Mouse (Mus musculus) myocyte (in vitro differentiated cells): ENCODE results near the gene Ret. TPM values are rescaled to one million over a fixed set of nuclear protein-coding genes. Genes with fewer than 3 reads are reported as not detected.

ENCODE experiments used
- H3K27me3 ChIP-seq: one replicate; pipeline ENCODE4 v1.6.1; 2011; ENCODE audit not compliant: control insufficient read depth, insufficient read depth, insufficient read length
- H3K36me3 ChIP-seq: one replicate; pipeline ENCODE4 v1.6.1; 2011; ENCODE audit not compliant: control insufficient read depth, insufficient read depth
- H3K4me2 ChIP-seq: one replicate; pipeline ENCODE4 v1.6.1; 2011; ENCODE audit warnings: low read depth, control low read depth
- H3K4me3 ChIP-seq: one replicate; pipeline ENCODE4 v1.5.1; 2011; ENCODE audit warnings: mild to moderate bottlenecking, control low read depth, moderate library complexity
- H3K79me2 ChIP-seq: one replicate; pipeline ENCODE4 v1.6.1; 2011; ENCODE audit not compliant: control insufficient read depth, insufficient read depth
- H3ac ChIP-seq: one replicate; pipeline ENCODE4 v1.6.1; 2011; ENCODE audit not compliant: control insufficient read depth, insufficient read length
- CEBPB ChIP-seq: IDR thresholded peaks from 2 replicates; pipeline ENCODE4 v1.6.1; 2011; ENCODE audit warnings: mild to moderate bottlenecking, moderate library complexity; ENCODE audit not compliant: poor library complexity, insufficient read depth, severe bottlenecking
- E2F4 ChIP-seq: IDR thresholded peaks from one replicate; pipeline ENCODE4 v1.6.1; 2011; ENCODE audit warnings: mild to moderate bottlenecking, control low read depth, moderate library complexity; ENCODE audit not compliant: insufficient read depth
- MAX ChIP-seq: IDR thresholded peaks from one replicate; pipeline ENCODE4 v1.6.1; 2011; ENCODE audit warnings: low read depth, mild to moderate bottlenecking, control low read depth
- MYOD1 ChIP-seq, 3 experiments: IDR thresholded peaks; one replicate each; pipeline ENCODE4 v1.6.1; 2011; ENCODE audit warnings: control low read depth in 2 of 3, low read depth in 2 of 3, mild to moderate bottlenecking in 2 of 3, moderate library complexity in 1 of 3; ENCODE audit not compliant: insufficient read length in 2 of 3, control insufficient read depth in 1 of 3
- MYOG ChIP-seq, 3 experiments: IDR thresholded peaks; one replicate each; pipeline ENCODE4 v1.6.1; 2011; ENCODE audit warnings: control low read depth in 2 of 3, low read depth in 2 of 3, mild to moderate bottlenecking in 2 of 3; ENCODE audit not compliant: insufficient read length in 2 of 3, control insufficient read depth in 1 of 3, insufficient read depth in 1 of 3
- POLR2A ChIP-seq: IDR thresholded peaks from one replicate; pipeline ENCODE4 v1.6.1; 2011; ENCODE audit warnings: low read depth, mild to moderate bottlenecking, control low read depth, moderate library complexity; ENCODE audit not compliant: insufficient read length
- POLR2AphosphoS2 ChIP-seq: IDR thresholded peaks from one replicate; pipeline ENCODE4 v1.6.1; 2011; ENCODE audit warnings: low read depth, control low read depth; ENCODE audit not compliant: insufficient read length
- REST ChIP-seq: IDR thresholded peaks from one replicate; pipeline ENCODE4 v1.6.1; 2011; ENCODE audit warnings: mild to moderate bottlenecking, control low read depth, moderate library complexity; ENCODE audit not compliant: insufficient read depth, insufficient read length
- SRF ChIP-seq: IDR thresholded peaks from one replicate; pipeline ENCODE4 v1.6.1; 2011; ENCODE audit warnings: low read depth; ENCODE audit not compliant: control insufficient read depth, insufficient read length
- TCF12 ChIP-seq: IDR thresholded peaks from one replicate; pipeline ENCODE4 v1.6.1; 2011; ENCODE audit warnings: mild to moderate bottlenecking, control low read depth; ENCODE audit not compliant: poor library complexity, insufficient read depth, severe bottlenecking
- TCF3 ChIP-seq: IDR thresholded peaks from one replicate; pipeline ENCODE4 v1.6.1; 2011; ENCODE audit warnings: low read depth, control low read depth; ENCODE audit not compliant: insufficient read length
- USF1 ChIP-seq: IDR thresholded peaks from one replicate; pipeline ENCODE4 v1.6.1; 2011; ENCODE audit warnings: low read depth, mild to moderate bottlenecking, control low read depth, moderate library complexity
- polyA plus RNA-seq: library from polyadenylated mRNA; unstranded; fragments of >200 nt; fragmentation: generic; extraction: Trizol; gene quantifications from one replicate; pipeline ENCODE4 v1.2.1, GENCODE M21; 2012; ENCODE audit warnings: missing spikeins

The Ret gene
- polyA plus RNA-seq, 1 experiment, result 1.8 TPM

DNA sequence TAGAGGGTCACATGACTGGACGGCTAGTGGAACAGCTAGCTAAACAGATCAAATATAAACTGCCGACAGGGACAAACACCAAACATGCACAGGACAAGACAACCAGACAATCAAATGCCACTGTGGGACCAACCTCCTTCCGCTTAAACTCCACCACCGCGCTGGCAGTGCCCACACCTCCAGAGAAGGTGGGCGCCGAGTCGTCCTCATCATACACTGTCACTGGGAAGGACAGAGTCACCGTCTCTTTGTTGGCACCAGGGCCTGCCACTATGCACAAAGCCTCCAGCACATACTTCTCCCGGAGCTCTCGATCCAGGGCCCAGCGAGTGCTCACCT lies 17.5 kb downstream of the Ret start:
- TF ChIP-seq SRF, result no peak
- TF ChIP-seq E2F4, result no peak
- no peak for TF ChIP-seq TCF3
- no peaks in the 10 kb centered on the region for H3K36me3 ChIP-seq
- H3K27me3 ChIP-seq, result peaks cover 11% of the 10 kb centered on the region
- no peak overlapping the region for H3ac ChIP-seq
- H3K79me2 ChIP-seq, result no peaks in the 10 kb centered on the region
- H3K4me2 ChIP-seq, result no peak overlapping the region
- H3K4me3 ChIP-seq, result no peak overlapping the region

DNA sequence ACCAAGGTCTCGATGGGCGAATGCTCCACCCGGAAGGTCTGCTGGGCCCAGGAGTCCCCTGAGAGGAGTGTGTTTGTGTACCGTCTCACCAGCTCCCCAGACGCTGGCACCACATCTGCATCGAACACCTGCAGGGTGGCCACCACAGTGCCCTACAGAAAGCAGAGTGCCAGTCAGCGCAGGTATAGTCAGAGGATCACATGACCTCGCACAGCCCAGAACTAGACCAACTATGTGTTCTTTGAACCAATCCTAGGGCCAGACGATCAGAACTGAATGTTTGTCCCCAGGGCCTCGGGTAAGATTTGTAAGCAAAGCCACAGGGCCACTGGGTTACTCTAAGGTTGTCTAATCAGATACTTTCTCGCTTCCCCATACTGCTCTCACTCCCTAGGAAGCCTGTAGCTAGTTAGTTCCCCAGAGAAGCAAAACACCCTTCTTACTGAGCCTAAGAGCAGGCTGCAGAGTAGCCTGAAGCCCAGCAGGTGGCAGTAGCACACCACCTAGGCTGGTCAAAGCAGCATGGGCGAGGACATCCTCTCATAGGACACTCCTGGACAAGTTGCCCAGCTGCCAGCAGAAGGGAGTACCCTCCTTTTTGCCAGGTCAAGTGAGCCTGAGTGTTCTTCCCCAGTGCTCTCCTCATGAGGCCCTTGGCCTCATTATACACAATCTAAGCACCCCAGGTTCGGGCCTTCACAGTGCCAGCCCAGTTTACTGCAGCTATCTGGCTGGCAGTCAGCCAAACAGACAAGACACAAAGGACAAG lies 18.0 kb downstream of the Ret start:
- H3K4me2 ChIP-seq, result no peak overlapping the region
- H3K36me3 ChIP-seq, result no peaks in the 10 kb centered on the region
- TF ChIP-seq SRF, result no peak
- no peak for TF ChIP-seq POLR2A
- no peak for TF ChIP-seq TCF3
- TF ChIP-seq E2F4, result no peak
- TF ChIP-seq POLR2AphosphoS2, result no peak
- TF ChIP-seq MYOD1 (IDR thresholded peaks at IDR 0.05; ENCODE audit: control insufficient read depth in 1 of 3, insufficient read length in 2 of 3, low read depth in 2 of 3), result no peak
- no peak for TF ChIP-seq REST
- TF ChIP-seq CEBPB, result no peak
- no peak for TF ChIP-seq TCF12
- no peak for TF ChIP-seq USF1
- TF ChIP-seq MAX, result no peak
- TF ChIP-seq MYOG (IDR thresholded peaks at IDR 0.05; ENCODE audit: control insufficient read depth in 1 of 3, insufficient read depth in 1 of 3, insufficient read length in 2 of 3, low read depth in 2 of 3), result no peak
- H3K27me3 ChIP-seq, result peaks cover 11% of the 10 kb centered on the region
- no peak overlapping the region for H3K4me3 ChIP-seq
- H3K79me2 ChIP-seq, result no peaks in the 10 kb centered on the region
- no peak overlapping the region for H3ac ChIP-seq

DNA sequence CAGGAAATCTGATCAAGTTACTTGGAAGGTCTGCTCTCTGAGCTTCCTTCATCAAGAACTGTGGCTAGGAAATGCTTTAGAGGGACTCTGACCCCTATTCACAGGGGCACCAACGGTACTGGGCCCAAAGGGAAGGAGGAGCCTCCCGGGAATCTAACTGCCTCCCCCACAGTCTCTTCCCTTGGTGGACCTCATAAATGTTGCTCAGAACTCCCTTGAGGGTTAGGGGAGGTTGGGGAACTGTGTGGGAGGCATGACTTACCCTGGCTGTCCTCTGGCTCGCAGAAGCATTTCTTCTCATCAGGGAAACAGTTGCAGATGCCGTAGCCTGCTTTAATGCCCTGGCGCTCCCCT lies 23.6 kb downstream of the Ret start:
- no peaks in the 10 kb centered on the region for H3K79me2 ChIP-seq
- no peak overlapping the region for H3ac ChIP-seq
- no peak overlapping the region for H3K4me3 ChIP-seq
- H3K4me2 ChIP-seq, result no peak overlapping the region
- H3K27me3 ChIP-seq, result peaks cover 11% of the 10 kb centered on the region
- TF ChIP-seq TCF12 (no peak), POLR2AphosphoS2 (no peak), MYOD1 (IDR thresholded peaks at IDR 0.05; ENCODE audit: control insufficient read depth in 1 of 3, insufficient read length in 2 of 3, low read depth in 2 of 3) (no peak), E2F4 (no peak), USF1 (no peak), MYOG (IDR thresholded peaks at IDR 0.05; ENCODE audit: control insufficient read depth in 1 of 3, insufficient read depth in 1 of 3, insufficient read length in 2 of 3, low read depth in 2 of 3) (no peak)
- no peaks in the 10 kb centered on the region for H3K36me3 ChIP-seq

DNA sequence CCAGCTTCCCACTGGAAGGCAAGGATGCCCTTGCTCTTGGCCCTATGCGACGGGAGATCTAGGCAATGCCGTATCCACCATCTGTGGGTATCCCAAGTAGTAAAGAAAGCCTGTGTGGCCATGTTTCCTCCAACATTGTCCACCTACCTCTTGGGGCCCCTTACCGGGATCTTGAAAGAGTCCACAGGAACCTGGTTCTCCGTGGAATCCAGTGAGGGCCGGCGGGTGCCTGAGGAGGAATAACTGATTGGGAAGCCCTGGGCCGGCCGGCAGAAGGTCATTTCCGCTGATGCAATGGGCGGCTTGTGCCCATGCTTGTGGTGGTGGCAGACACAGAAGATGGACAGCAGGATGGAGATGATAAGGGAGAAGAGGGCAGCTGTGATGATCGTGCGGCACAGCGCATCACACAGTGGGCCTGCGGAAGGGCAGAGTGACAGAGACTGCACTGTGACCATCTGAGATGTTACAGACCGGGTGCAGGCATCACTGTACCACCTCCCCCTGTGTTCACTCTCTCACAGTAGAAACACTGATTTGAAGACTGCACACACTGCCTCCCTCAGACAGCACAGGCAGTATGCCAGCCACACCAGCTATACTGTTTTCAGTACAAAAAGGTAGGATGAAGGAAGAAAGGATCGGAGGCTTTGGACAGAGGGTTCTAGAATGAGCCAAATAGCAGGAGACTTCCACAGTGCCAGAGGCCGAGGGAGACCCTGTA lies 24.1 kb downstream of the Ret start:
- TF ChIP-seq USF1 (no peak), MYOG (IDR thresholded peaks at IDR 0.05; ENCODE audit: control insufficient read depth in 1 of 3, insufficient read depth in 1 of 3, insufficient read length in 2 of 3, low read depth in 2 of 3) (no peak), SRF (no peak), MYOD1 (IDR thresholded peaks at IDR 0.05; ENCODE audit: control insufficient read depth in 1 of 3, insufficient read length in 2 of 3, low read depth in 2 of 3) (no peak), MAX (no peak), REST (no peak), TCF3 (no peak), POLR2AphosphoS2 (no peak), E2F4 (no peak)
- no peaks in the 10 kb centered on the region for H3K79me2 ChIP-seq
- no peak overlapping the region for H3K4me3 ChIP-seq
- peaks cover 15% of the 10 kb centered on the region for H3K27me3 ChIP-seq
- no peaks in the 10 kb centered on the region for H3K36me3 ChIP-seq
- no peak overlapping the region for H3K4me2 ChIP-seq
- H3ac ChIP-seq, result no peak overlapping the region

DNA sequence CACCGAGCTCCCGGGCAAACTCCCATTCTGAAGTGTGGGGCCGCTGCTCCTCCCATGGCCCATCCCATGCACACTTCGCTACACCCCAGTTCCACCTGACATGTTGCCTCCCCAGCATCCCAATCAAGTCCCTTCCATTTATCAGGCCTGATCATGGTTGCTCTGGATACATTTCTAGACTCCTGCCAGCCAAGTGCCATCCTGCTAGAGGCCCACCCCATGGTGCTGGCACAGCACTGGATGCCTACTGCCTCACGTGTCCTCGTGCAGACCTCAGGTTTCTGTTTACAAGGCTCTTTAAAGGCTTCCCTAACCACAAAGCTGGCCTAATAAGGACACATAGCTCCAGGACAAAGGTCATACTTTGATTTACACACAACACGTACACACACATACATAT lies 26.1 kb downstream of the Ret start:
- Histone ChIP-seq H3K79me2 (no peaks in the 10 kb centered on the region), H3K4me2 (no peak overlapping the region), H3K36me3 (no peaks in the 10 kb centered on the region), H3ac (no peak overlapping the region), H3K27me3 (peaks cover 13% of the 10 kb centered on the region), H3K4me3 (no peak overlapping the region)
- TF ChIP-seq MAX, result no peak
- no peak for TF ChIP-seq USF1
- TF ChIP-seq MYOG (IDR thresholded peaks at IDR 0.05; ENCODE audit: control insufficient read depth in 1 of 3, insufficient read depth in 1 of 3, insufficient read length in 2 of 3, low read depth in 2 of 3), result no peak
- TF ChIP-seq MYOD1 (IDR thresholded peaks at IDR 0.05; ENCODE audit: control insufficient read depth in 1 of 3, insufficient read length in 2 of 3, low read depth in 2 of 3), result no peak
- TF ChIP-seq E2F4, result no peak
- no peak for TF ChIP-seq POLR2A
- TF ChIP-seq REST, result no peak
- no peak for TF ChIP-seq TCF3
- no peak for TF ChIP-seq POLR2AphosphoS2
- no peak for TF ChIP-seq CEBPB
- no peak for TF ChIP-seq TCF12
- no peak for TF ChIP-seq SRF
